Mouse (Mus musculus) ES-E14 (cell line): ENCODE measurements at regions not wholly inside any gene's neighbourhood (a gene's known extent, or its start where the extent isn't known, plus 50 kb on each side); places are given as distances from the start of the nearest gene placed in this dataset.

Source experiments
- CHD2 ChIP-seq: IDR thresholded peaks from 2 replicates; pipeline ENCODE4 v1.6.1; 2014; ENCODE audit warnings: mild to moderate bottlenecking, low read depth, low read length, inconsistent platforms
- HCFC1 ChIP-seq: IDR thresholded peaks from 2 replicates; pipeline ENCODE4 v1.6.1; 2012; ENCODE audit warnings: low read length, inconsistent platforms, borderline replicate concordance; ENCODE audit not compliant: insufficient read depth
- ZC3H11A ChIP-seq: IDR thresholded peaks from 2 replicates; pipeline ENCODE4 v1.6.1; 2012; ENCODE audit warnings: low read depth, mild to moderate bottlenecking, inconsistent platforms, low read length, borderline replicate concordance
- ZNF384 ChIP-seq: IDR thresholded peaks from 2 replicates; pipeline ENCODE4 v1.6.1; 2012; ENCODE audit warnings: low read depth, low read length, inconsistent platforms

- TF ChIP-seq ZC3H11A: no peak
- TF ChIP-seq CHD2: no peak
- TF ChIP-seq ZNF384: no peak
- no peak for TF ChIP-seq HCFC1
These were observed 247.1 kb downstream of the Tmem38b start for GRCm38 (mm10) chr4:54072932-54073331.
